Mouse (Mus musculus) brain, embryonic 14.5 days (tissue): ENCODE measurements at regions not wholly inside any gene's neighbourhood (a gene's known extent, or its start where the extent isn't known, plus 50 kb on each side); places are given as distances from the start of the nearest gene placed in this dataset.

Source experiments
- CTCF ChIP-seq: fragments of 200-500 bp; IDR thresholded peaks from 2 replicates; pipeline ENCODE4 v1.5.1; 2012; ENCODE audit warnings: inconsistent platforms, mild to moderate bottlenecking, moderate library complexity, borderline replicate concordance; ENCODE audit not compliant: insufficient read depth, insufficient read length; ENCODE audit errors: extremely low read depth
- POLR2A ChIP-seq: fragments of 200-500 bp; IDR thresholded peaks from 2 replicates; pipeline ENCODE4 v1.6.1; 2012; ENCODE audit warnings: mild to moderate bottlenecking, inconsistent platforms, borderline replicate concordance; ENCODE audit not compliant: poor library complexity, insufficient read depth, insufficient read length, severe bottlenecking; ENCODE audit errors: extremely low read depth

DNA sequence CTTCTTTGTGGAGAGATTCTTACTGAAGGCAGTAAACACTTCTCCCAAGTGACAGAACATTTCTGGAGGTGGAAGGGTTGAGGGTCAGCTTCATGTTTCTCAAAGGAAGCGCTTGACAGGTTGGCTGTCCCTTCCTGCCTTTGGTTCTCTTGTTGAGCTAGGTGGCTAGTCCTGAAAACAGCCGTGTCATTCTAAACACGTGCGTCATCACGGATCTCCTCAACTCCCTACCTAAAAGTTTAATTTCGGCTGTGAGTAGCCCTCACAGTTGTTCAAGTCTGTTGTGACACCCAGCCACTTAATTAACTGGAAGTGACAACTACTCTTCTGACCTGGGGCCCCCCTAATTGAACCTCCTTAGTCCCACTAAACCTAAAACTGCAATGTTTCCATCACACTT lies 77.0 kb upstream of the Immp2l start:
- TF ChIP-seq POLR2A (no peak), CTCF (no peak)
